Mouse (Mus musculus): ENCODE data around the gene Sh3bp2. TPM values are rescaled to one million over a fixed set of nuclear protein-coding genes. Genes with fewer than 3 reads are reported as not detected.

Gene Sh3bp2
- 10 to 100 TPM; 16.9 to 20.9 TPM for total RNA-seq (2021)
- long read RNA-seq, experiment 1, partial matches to known transcripts, result 3 of 9 reads
- long read RNA-seq, experiment 1, other reads (novel, unspliced or antisense), result 1 of 9 reads
- long read RNA-seq, experiment 2, partial matches to known transcripts, result 3 of 5 reads
- long read RNA-seq, experiment 2, other reads (novel, unspliced or antisense), result 1 of 5 reads

DNA sequence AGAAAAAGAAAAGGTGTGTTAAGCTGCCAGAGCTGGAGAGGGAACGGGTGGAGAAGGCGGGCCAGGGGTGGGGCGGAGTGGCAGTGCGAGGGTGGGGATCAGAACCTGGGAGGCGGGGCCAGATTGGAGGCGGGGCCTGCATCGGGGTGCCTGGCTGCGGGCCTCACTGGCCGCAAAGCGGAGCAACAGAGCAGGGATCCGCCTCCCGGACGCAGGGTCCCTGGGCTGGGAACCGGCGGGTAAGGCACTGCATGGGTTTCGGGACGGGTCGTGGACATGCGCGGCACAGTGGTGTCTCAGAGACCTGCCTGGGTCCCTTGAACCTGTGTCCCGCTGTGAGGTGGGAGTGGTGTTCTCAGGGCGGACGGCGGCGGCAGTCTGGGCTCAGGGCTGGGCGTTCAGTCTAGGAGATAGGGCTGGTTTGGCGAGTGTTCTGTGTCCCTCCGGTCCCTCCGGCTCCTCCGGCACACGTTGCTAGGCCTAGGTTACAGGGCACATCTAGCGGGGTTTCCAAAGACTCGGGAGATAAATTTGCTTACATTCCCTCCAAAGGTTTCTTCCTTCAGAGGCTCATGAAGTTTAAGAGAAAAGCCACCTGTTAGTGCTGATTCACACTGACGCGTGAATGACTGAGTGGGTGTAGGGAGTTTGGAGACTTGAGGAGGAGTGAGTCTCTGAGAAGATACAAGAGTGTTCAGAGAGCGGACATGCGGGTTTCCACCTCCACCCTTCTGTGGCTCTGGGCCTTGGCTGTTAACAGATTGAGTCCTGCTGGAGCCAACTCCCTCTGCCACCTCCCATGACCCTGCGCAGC is at the start of gene Sh3bp2:
Gene Sh3bp2, plus strand, starts transcription at position 176 of the 814 bp plus-strand sequence.
- DNase-seq (ENCODE audit: low spot score in 2 of 2), result peak; percentile 97 to 98

DNA sequence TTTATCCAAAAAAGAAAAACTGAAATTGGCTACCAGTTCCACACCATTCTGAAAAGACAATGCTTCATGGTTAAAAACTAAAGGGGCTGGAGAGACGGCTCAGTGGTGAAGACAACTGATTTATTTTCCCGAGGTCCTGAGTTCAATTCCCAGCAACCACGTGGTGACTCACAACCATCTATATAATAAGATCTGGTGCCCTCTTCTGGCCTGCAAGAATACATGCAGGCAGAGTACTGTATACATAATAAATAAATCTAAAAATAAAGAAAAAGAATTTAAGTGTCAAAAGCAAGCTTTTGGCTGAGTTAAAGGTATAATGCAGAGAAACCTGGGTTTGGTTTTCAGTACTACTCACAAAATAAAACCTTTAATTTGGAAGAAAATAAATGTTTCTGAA is 44.7 kb upstream of the Sh3bp2 start:
- DNase-seq (ENCODE audit: low spot score in 2 of 2), result no peak

DNA sequence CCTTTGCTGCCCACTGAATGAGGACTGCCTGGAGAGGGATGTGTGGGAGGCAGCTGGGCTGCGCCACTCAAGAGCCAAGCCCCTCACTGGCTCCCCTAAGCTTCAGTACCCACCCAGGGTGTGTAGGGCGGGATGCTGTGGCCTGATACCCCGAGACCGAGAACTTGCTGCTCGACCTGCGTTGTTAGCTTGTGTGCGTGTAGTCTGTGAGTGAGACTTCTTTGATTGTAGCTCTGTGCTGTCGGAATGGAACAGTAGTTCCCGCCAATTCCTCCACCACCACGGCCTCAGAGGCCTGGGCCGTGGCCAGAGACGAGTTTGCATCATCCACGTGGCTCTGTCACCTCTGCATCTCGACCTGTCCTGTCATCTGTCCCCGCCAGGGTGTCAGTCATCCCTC is 39.9 kb upstream of the Sh3bp2 start:
- no peak for DNase-seq (ENCODE audit: low spot score in 2 of 2)

DNA sequence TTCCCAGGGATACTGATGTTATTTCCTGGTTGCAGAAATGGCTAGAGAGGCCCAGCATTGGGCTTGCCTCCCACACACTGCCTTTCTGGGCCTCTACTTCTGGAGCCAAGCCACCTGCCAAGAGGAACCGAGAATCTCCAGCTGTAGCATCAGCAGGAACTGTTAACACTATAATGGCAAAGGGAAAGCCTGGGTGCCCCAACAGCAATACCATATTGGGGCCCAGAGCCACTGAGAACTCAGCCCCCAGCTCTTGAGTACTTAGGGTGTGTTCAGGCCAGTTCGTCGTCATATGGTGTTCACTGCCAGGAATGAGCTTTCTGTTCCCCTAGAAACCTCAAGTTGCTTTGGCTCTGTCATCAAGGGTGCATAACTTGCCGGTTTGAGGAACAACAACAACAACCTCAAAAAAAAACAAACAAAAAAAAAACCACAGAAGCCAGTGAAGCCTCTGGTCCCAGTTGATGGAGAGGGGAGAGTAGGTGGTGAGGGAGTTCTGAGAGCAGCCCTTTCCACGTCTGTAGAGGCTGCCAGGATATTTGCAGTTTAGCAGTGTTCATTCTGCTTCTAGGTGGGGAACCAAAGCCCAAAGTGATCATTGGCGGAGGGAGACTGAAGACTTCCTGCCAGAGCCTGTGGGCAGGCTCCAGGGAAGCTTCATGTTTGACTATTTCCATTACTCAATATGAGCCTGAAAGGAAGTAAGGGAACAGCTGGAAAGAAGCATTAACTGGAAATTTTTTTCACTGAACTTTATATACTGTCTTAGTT is 38.1 kb upstream of the Sh3bp2 start:
- DNase-seq (ENCODE audit: low spot score in 2 of 2), result no peak

DNA sequence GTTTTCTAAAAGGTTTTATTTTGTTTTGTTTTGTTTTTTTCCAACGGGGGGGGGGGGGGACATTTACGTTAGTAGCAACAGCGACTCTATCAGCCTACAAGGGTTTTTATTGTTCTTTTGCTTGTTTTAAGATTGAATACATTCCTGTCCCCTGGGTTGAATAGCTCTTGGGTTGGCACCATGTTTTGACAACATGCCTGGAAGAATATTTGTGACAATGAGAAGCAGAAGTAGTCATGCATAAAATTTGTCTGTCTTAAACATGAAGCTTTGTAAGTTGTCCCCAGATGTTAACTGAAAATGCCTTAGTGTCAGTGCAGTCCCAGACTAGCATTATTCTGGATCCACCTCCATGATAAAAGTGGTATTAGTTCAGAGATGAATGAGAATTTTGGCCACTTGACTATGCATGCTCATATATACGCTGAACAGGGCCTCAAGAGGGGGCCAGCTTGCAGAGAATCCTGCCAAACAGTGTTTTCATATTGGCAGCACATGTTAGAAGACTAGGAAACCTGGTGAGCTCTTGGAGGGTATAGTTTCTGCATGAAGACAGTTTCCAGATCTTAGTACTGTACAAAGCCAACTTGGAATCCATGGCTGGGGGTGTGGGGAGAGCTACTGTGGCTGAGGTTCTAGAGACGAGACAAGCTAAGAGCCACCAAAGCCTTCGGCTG is 36.8 kb upstream of the Sh3bp2 start:
- DNase-seq (ENCODE audit: low spot score in 2 of 2), result no peak

DNA sequence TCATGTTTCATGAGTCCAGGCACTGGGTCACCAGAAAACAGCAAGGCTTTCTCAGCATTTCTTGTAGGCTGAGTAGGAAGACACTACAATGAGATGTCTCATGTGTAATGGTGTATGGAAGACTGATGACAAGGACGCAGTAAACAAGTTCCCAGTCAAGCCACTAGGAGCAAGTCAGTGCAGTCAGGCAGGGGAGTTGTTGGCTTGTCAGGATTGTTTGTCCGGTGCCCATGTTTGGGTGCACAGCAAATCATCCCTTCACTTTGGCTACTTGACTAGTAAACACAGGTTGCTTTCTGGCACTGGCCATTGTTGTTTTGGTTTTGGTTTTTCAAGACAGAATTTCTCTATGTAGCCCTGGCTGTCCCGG is 36.2 kb upstream of the Sh3bp2 start:
- DNase-seq (ENCODE audit: low spot score in 2 of 2), result no peak

DNA sequence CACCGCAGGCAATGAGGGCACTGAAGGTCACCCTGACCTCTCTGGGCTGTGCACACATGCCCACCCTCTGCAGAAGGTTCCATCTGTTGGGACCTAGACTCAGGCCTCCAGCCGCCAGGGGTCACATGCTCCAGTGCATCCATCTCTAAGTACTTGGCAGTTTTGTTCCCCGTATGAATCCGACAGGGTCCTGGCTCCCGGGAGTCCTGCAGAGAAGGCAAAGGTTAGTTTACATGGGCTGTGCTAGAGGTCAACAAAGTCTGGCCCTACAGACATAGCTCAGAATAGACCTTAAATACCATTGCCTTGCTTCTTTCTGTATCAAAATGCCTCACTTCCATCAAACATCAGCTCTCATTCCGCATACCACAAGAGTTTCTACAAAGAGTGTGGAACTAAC is 28.9 kb upstream of the Sh3bp2 start:
- DNase-seq (ENCODE audit: low spot score in 2 of 2), result no peak

DNA sequence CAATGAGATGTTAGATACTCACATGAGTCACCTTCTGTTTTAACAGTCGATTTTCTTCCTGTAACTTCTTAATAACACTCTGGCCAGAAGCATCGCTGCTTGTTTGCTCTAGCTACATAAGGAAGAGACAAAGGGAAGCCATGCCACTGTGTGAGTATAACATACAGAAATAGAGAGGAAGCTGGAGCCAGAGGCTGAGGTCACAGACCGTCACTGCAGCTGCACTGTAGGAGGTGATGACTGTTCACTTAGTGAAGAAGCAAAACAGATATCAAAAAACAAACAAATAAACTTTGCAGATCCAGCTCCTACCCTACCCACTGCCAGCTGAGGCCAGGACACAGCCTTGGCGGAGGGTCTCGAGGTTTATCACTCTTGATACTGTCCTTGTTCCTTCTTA is 24.8 kb upstream of the Sh3bp2 start:
- DNase-seq (ENCODE audit: low spot score in 2 of 2), result no peak

DNA sequence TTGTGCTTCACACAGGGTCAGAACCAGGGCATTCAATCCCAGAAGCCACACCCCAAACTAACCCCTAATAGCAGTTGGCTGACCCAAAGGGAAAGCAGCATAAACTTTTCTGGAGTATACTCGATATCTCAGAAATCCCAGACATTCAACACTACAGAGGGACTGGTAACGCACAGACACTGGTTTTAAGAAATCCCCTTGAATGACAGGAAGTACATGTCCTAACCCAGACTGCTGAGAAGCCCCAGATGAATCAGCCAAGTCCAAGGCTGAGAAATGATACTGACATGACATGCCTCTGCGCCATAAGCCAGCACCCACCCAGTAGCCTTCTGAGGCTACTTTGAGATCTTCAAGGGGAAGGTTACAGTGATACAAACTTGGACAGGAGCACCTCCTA is 24.1 kb upstream of the Sh3bp2 start:
- no peak for DNase-seq (ENCODE audit: low spot score in 2 of 2)

DNA sequence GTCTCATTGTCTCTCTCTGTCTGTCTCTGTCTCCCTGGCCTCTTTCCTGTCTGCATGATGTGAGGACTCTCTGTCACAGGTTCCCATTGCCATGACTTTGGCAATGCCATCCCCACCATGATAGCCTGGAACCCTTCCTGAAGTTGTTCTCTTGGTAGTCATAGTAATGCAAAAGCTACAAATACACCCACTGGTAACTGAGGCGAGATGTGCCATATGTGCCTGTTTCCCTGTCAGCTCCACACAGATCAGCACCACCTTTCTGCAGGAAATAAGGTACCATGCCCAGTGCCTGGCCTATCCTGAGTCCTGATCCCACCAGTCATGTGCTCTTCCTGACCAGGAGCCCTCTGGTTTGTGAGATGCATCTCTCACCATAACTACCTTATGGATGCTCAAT is 23.2 kb upstream of the Sh3bp2 start:
- DNase-seq (ENCODE audit: low spot score in 2 of 2), result no peak

DNA sequence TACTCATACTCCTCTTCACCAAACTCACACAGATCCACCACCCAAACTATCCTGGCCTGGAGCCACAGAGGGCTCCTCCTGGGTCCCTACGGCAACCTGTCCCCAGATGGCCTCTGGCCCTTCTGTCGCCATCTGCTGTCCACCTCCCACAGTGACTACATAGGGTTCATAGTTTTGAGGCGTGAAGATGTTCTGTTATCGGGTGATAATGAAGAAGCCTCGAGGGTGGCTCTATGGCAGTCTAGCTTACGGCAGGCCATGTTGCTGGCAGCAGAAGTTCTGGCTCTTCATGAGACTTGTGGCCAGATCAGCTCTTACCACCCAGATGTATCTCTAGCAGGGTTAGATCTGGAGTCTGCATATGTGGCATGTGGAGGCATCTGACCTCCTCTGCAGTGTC is 22.8 kb upstream of the Sh3bp2 start:
- no peak for DNase-seq (ENCODE audit: low spot score in 2 of 2)

DNA sequence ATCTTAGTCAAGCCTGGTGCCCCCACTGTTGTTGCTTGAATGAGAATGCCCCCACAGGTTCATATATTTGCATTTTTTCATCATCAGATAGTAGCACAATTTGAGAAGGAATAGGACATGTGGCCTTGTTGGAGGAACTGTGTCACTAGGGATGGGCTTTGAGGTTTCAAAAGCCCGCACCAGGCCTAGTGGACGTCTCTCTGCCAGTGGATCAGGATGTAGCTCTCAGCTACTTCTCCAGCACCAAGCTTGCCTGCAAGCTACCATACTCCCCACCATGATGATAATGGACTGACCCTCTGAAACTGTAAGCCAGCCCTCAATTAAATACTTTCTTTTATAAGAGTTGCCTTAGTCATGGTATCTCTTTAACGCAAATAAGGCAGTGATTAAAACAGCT is 13.2 kb upstream of the Sh3bp2 start:
- DNase-seq (ENCODE audit: low spot score in 2 of 2), result no peak

DNA sequence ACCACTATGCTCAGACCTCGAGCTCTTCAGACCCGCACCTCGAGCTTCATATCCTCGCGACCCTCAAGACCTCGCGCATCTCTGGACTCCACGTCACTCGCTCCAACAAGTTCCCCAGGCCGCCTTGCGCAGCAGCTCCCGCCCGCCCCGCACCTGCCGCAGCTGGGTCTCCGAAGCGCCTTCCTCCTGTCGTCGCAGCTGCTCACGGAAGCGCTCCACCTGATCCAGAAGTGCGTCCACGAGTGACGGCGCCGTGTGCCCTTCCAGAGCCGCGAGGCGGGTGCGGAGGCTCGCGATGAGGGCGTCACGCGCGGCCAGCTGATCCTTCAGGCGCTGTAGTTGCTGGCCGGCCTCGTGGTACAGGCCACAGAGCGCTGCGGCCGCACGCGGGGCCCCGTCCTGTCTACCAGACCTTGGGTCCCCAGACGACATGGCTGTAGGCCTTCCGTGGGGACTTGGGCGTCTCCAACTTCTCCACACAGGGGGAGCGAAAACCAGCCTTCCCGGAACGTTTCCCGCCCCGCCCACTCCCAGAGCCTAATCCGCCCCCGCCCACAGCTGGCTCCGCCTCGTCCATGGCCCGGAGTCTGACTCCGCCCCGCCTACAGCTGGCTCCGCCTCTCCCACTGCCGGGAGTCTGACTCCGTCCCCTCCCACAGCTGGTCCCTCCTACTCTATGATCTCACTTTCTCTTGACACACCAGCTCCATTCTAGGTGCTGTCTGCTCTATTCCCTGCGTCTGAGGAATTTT is 12.0 kb upstream of the Sh3bp2 start, which contains the start of gene Tnip2:
Gene Tnip2, minus strand, starts transcription at position 526 of the 752 bp plus-strand sequence.
- peak; percentile 94 to 96 for DNase-seq (ENCODE audit: low spot score in 2 of 2)

DNA sequence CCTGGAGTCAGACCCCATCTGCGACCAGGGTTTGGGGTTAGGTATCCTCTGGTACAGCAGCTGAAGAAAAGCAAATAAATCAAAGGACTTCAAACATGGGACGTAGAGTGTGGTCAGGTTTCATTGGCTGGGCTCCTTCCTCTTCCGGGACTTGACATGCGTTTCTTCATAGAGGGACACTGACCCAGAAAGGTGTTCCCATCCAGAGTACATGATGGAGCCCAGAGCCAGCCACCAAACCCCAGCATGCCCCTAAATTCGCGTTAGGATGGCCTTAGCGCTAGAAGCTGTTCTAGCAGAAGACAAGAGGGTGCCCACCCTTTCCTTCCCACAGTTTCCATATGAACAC is 11.4 kb upstream of the Sh3bp2 start:
- no peak for DNase-seq (ENCODE audit: low spot score in 2 of 2)

DNA sequence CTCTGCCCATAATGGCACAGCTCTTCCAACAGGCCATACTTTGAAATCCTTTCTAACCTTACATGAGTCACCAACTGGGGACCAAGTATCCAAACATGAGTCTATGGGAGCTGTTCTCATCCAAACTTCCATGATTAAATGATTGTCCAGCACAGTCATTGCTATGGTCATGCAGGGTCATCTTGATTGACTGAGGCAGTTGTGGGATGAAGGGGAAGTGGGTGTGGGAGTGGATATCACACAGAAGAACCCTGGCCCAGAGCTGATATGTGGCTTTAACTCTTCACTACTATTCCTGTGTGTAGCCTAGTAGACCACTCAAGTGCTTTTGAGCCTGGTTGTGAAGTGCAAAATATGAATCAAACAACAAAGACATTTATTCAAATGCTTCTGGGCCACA is 10.5 kb upstream of the Sh3bp2 start:
- DNase-seq (ENCODE audit: low spot score in 2 of 2), result peak in 1 of 2 experiments; percentile 7

DNA sequence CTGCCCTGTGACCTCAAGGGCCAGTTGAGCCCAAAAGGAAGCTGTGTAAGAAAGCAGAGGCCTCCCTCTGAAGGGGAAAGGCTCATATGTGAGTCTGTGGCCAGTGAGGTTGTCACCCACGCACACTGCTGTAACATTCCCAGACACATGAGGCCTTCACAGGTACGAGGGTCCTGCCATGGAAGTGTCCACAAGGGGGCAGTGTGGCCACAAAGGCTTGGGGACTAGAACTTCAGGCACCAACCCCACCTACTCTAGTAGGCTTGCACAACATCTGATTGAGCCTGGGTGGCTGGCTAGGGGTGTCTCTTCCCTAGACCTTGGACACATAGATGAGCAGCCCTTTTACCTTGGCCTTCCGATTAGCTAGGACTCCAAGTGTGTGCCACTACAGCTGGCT is 7.7 kb upstream of the Sh3bp2 start:
- DNase-seq (ENCODE audit: low spot score in 2 of 2), result peak; percentile 87 to 92

DNA sequence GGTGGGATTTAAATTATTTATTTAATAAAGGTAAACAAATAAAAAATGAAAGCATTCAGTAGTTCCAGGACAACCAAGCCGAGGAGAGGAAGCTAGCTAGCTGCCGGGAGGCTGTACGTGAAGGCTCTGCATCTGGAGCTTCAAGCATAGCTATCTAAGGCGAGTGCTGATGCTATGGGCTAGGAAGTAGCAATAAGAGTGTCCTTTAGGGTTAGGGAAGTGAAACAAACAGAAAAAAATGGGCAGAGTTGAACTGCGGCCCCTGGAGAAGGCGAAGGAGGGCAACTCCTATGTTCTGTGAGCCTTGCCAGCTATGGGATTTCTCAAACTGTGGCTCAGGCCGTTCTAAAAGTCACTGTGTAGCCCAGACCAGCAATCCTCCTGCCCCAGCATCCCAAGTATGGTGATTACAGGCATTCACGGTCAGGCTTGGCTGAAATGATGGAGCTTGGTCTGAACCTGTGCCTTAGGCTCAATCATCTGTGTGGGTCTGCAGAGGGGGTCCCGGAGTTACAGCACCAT is 6.2 kb upstream of the Sh3bp2 start:
- no peak for DNase-seq (ENCODE audit: low spot score in 2 of 2)

DNA sequence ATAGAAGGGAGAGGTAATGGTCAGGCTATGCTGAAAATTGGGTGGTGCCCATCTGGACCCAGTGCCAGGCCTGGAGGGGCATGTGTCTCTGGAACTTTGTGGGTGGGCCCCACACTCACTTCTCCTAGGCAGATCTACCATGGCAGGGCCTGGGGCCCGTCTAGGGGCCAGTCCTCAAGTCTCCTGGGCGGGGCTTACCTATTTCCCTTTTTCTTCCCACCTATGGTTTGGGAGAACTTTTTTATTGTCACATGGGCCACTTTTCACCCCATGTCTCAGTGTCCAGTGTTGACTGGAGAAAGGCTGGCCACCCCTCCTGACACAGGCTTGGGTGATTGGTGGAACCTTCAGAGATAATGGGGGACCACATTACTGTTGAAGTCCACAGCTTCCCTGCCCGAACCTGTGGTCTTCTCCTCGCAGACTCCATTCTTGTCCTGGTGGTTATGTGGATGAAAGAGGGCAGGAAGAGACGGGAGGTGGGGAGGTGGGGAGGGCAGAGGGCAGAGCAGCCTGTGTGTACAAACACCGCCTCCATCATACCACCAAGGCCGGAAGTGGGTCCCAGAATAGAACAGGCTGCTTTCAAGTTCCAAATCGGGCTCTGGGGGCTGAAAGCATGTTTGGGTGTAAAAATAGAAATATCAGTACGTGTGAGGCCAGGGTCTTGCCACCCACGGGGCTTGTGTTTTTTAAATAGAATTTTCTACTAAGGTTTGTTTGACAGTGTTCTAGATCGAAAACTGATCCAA is 5.0 kb upstream of the Sh3bp2 start:
- DNase-seq (ENCODE audit: low spot score in 2 of 2), result no peak

DNA sequence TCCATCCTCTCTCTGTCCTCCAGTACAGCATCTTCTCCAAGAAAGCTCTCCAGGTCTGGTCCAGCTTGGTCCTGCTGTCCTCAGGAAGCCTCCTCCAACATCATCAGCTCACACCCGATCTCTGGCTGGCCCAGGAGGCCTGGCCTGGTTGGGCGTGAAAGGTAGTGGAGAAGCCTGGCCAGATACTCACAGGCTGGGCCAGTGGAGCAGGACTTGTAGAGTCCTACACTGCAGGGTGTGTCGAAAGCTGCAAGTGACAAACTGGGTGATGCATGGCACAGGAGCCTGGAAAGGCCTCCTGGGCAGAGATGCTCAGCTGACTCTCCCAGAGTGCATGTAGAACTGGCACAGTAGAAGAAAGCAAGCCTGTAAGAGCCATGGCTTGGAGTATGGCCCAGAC is 4.3 kb upstream of the Sh3bp2 start:
- no peak for DNase-seq (ENCODE audit: low spot score in 2 of 2)

DNA sequence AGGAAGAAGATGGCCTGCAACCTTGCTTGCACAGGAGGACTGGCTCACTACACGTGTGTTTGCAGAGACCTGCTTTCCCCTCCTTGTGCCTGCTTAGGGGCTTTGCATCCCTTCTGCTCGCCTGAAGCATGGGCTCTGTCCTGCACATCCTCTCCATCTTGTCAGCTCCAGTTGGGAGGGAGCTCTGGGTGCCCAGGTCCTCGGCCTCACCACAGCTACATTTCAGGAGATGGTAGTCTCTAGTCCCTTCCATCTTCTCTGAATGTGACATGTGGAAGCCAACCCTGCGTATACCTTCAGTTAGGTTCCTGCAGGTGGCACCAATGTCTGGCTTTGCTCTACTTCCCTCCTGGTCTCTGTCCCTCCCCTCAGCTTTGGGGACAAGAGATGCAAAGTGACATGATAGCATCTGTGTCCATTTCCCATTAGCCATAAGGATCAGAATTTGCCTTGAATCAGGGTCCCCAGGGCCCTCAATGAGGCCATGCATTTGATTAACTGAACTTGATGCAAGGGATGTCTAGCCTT is 1.6 kb upstream of the Sh3bp2 start:
- DNase-seq (ENCODE audit: low spot score in 2 of 2), result no peak
